Mouse (Mus musculus) heart, embryonic 16.5 days (tissue): Measurements from ENCODE around the gene Map3k21. TPM values are rescaled to one million over a fixed set of nuclear protein-coding genes. Genes with fewer than 3 reads are reported as not detected.

ENCODE experiments used
- ATAC-seq: fragments of 200-750 bp; cut with Nextera tagmentation; replicated peaks from 2 replicates; pipeline ENCODE4 v1.8.0; 2017; ENCODE audit warnings: moderate number of reproducible peaks; ENCODE audit not compliant: insufficient read depth, low FRiP score; ENCODE audit errors: extremely low read depth
- H3K27ac ChIP-seq: fragments of 300-500 bp; sonication (generic); 2 replicates; pipeline ENCODE4 v1.5.1; 2014; ENCODE audit warnings: mild to moderate bottlenecking, low read length, control low read depth, moderate library complexity
- H3K27me3 ChIP-seq: fragments of 300-500 bp; sonication (generic); 2 replicates; pipeline ENCODE4 v1.6.1; 2014; ENCODE audit warnings: low read length, mixed read lengths; ENCODE audit not compliant: control insufficient read depth, insufficient read depth
- H3K36me3 ChIP-seq: fragments of 300-500 bp; sonication (generic); 2 replicates; pipeline ENCODE4 v1.6.1; 2014; ENCODE audit not compliant: control insufficient read depth, insufficient read depth
- H3K4me1 ChIP-seq: fragments of 300-500 bp; sonication (generic); 2 replicates; pipeline ENCODE4 v1.6.1; 2014; ENCODE audit warnings: low read length, mixed read lengths; ENCODE audit not compliant: control insufficient read depth, insufficient read depth
- H3K4me2 ChIP-seq: fragments of 300-500 bp; sonication (generic); 2 replicates; pipeline ENCODE4 v1.6.1; 2014; ENCODE audit warnings: low read depth, mild to moderate bottlenecking, control low read depth, low read length
- H3K4me3 ChIP-seq: fragments of 300-500 bp; sonication (generic); 2 replicates; pipeline ENCODE4 v1.5.1; 2014; ENCODE audit warnings: mild to moderate bottlenecking, control low read depth, low read length
- H3K9ac ChIP-seq: fragments of 300-500 bp; sonication (generic); 2 replicates; pipeline ENCODE4 v1.6.1; 2014; ENCODE audit warnings: low read length, control low read depth
- H3K9me3 ChIP-seq: fragments of 300-500 bp; sonication (generic); replicated peaks from 2 replicates; pipeline ENCODE4 v1.6.1; 2016; ENCODE audit warnings: low read length; ENCODE audit not compliant: control insufficient read depth
- WGBS: fragments of 180-500 bp; shearing (Covaris S2); extraction: QIAGEN DNeasy Blood & Tissue Kit; methylation state at CpG from one replicate; pipeline ENCODE4 v1.1.7; 2014; 5-methylcytosine and 5-hydroxymethylcytosine counted together
- polyA plus RNA-seq: library from polyadenylated mRNA; unstranded; fragments of >200 nt; fragmentation: Nextera tagmentation; extraction: Ambion mirVana; gene quantifications from 2 replicates; pipeline ENCODE4 v1.2.1, GENCODE M21; 2015

Gene Map3k21
- polyA plus RNA-seq, 1 experiment from 2014 or later = 0.13 TPM

DNA sequence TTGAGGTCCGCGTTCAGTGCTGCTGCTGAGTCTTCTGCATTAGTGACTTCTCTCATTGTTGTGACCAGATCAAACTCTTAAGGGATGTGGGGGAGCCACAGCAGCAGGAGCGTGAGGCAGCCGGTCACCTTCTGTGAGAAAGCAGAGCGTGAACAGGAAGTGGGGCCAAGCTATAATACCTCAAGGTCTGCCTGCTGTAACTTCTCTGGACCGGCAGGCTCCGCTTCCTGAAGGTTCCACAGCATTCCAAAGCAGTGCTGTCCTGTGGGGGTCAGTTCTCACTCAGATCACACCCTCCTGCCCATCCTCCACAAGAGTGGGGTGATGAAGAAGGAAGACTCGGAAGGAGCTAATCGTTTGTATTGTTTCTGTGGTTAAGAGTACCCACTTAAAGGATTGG lies 10.5 kb downstream of the Map3k21 start:
- no peak for ATAC-seq
- H3K9me3 ChIP-seq = no peaks in the 10 kb centered on the region
- 62% methylated on average over 9 of the region's 9 CpGs for WGBS

DNA sequence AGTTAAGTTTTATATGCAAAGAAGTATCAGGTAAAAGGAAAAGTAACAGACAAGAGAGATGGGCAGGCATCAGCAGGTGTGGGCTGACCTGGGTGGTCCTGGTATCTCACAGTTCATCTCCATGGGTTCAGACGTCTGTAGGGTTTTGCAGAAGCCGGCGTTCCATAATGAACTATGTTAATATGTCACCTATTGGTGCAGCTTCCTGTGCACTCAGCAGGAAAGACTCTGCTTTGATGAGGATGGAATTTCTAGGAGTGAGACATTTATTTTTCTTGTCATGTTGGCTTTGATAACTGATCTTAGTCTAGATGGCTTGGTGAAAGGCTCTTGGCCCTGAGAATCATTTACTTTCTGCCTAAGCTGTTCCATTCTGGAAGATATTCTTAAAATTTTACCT lies 12.1 kb downstream of the Map3k21 start:
- no peak overlapping the region for H3K4me3 ChIP-seq
- H3K9me3 ChIP-seq = no peaks in the 10 kb centered on the region
- WGBS = 73% methylated on average over 3 of the region's 3 CpGs
- no peak overlapping the region for H3K4me2 ChIP-seq
- H3K36me3 ChIP-seq = no peaks in the 10 kb centered on the region
- no peak overlapping the region for H3K27ac ChIP-seq
- ATAC-seq = no peak
- no peak overlapping the region for H3K9ac ChIP-seq
- no peaks in the 10 kb centered on the region for H3K27me3 ChIP-seq
- H3K4me1 ChIP-seq = no peaks in the 10 kb centered on the region

More for the DNA sequence above, 10.5 kb downstream of the Map3k21 start:
- Histone ChIP-seq H3K9ac (no peak overlapping the region), H3K4me3 (no peak overlapping the region), H3K27me3 (no peaks in the 10 kb centered on the region), H3K27ac (no peak overlapping the region), H3K4me1 (no peaks in the 10 kb centered on the region), H3K4me2 (no peak overlapping the region), H3K36me3 (no peaks in the 10 kb centered on the region)

DNA sequence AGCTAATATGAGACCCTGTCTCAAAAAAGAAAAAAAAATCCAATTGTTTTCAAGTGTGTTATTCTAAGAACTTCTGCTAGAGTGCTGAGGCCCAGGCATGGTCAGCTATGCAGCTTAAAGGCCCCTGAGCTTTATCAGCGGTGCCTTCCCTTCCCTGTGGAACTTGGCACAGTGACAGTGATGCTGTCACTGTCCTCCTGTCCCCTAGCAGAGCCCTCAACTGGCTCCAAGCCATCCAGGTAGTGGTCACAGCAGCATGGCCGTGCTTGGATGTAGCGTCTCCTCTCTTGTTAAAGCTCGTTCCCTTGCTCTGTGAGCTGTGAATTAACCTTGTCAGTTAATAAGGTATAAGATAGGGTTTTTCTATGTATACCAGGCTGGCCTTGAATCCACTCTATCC lies 16.4 kb downstream of the Map3k21 start:
- no peaks in the 10 kb centered on the region for H3K27me3 ChIP-seq
- no peaks in the 10 kb centered on the region for H3K9me3 ChIP-seq
- no peak overlapping the region for H3K4me2 ChIP-seq
- no peak overlapping the region for H3K9ac ChIP-seq
- H3K4me1 ChIP-seq = no peaks in the 10 kb centered on the region
- no peaks in the 10 kb centered on the region for H3K36me3 ChIP-seq
- no peak for ATAC-seq
- H3K4me3 ChIP-seq = no peak overlapping the region
- no peak overlapping the region for H3K27ac ChIP-seq
- 64% methylated on average over 4 of the region's 4 CpGs for WGBS

DNA sequence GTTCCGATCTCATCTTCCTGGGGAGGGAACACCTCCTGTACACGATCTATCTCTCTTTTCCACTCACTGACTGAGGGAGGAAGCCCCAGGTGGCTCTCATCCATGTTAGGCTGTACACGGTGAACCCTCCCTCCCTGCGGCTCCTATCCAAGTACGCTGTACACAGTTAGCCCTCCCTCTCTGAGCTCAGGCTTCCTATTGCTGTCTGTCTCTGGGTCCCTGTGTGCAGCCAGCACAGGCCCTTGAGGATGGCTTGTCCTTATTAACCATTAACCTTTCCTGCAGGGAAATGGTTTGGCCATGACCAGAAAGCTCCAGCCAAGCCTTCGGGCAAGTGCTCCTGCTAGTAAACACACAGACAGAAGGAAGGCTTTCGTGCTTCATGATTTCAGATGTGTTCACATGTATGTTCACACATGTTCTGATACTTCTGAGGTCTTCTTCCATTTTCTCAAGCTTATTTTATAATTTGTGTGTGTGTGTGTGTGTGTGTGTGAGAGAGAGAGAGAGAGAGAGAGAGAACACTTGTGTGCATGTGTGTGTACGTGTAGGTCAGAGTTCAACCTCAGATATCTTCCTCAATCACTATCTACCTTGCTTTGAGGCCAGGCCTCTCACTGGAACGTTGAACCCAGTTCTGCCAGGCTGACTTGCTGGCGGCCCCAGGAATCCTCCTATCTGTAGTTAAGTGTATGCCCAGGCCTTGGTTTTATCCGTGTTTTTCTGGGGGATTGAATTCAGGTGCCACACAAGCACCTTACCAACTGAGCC lies 20.2 kb downstream of the Map3k21 start:
- Histone ChIP-seq H3K4me2 (no peak overlapping the region), H3K4me1 (no peaks in the 10 kb centered on the region), H3K36me3 (no peaks in the 10 kb centered on the region), H3K4me3 (no peak overlapping the region), H3K27me3 (no peaks in the 10 kb centered on the region), H3K9me3 (no peaks in the 10 kb centered on the region; the same call in 1 of the 2 replicates), H3K9ac (no peak overlapping the region), H3K27ac (no peak overlapping the region)
- ATAC-seq = no peak
- WGBS = 74% methylated on average over 11 of the region's 11 CpGs

DNA sequence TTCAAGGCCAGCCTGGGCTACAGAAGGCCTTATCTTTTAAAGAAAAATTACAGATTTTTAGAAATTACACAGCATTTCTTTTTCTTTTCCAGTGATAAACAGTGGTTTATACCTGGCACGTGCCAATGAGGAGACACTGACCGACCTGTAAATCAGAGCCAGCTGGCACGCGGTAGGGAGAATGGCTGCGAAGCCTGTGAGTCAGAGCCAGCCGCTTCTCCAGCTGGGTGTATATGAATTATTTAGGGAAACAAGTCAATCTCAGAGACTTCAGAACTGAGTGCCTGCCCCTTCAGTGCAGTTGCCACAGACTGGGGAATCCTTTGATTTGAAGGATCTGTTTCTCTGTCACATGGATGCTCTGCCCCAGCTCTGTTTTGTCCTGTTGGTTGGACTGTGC lies 21.6 kb downstream of the Map3k21 start:
- H3K27ac ChIP-seq = no peak overlapping the region
- WGBS = 91% methylated on average over 6 of the region's 6 CpGs
- no peaks in the 10 kb centered on the region for H3K27me3 ChIP-seq
- no peak for ATAC-seq
- H3K4me1 ChIP-seq = no peaks in the 10 kb centered on the region
- no peaks in the 10 kb centered on the region; the same call in 1 of the 2 replicates for H3K9me3 ChIP-seq
- no peak overlapping the region for H3K9ac ChIP-seq
- no peaks in the 10 kb centered on the region for H3K36me3 ChIP-seq
- no peak overlapping the region for H3K4me3 ChIP-seq
- H3K4me2 ChIP-seq = no peak overlapping the region

DNA sequence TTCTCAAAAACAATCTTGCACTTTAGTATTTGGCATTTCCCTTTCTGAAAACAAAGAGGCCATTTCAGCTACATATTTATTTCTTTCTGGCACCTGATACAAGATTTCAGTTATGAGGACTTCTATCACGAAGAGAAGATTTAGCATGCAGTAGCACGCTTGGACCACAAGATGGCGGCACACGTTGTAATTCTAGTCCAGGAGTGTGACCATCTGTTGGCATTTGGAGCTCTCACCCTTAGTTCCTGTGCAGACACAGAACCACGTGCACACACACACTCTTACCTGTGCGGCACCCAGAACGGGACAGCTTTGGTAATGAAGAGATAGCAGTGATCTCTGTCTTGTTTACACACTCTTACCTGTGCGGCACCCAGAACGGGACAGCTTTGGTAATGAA lies 25.4 kb downstream of the Map3k21 start:
- H3K36me3 ChIP-seq = no peaks in the 10 kb centered on the region

DNA sequence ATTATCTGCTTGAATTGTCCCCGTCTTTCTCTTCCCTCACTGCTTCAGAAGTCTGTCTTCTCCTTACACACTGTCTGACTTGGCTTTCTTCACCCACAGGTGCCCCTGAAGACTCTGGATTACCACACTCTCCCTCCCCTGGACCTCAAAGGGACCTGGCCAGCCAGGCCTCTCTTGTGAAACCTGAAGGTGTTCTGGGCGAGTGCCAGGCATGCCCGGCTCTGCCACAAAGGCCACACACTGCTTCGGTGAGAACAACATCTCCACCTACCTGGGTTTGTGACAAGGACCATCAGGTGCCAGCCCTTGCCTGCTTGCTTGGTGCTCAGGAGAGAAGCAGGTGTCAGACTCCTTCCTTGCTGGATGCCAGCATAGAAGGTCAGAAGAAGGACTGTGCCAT lies 34.3 kb downstream of the Map3k21 start:
- Histone ChIP-seq H3K4me3 (no peak overlapping the region), H3K27ac (no peak overlapping the region), H3K9ac (no peak overlapping the region), H3K36me3 (no peaks in the 10 kb centered on the region), H3K4me1 (no peaks in the 10 kb centered on the region), H3K9me3 (no peaks in the 10 kb centered on the region), H3K27me3 (peaks cover 2% of the 10 kb centered on the region; the same call in 1 of the 2 replicates), H3K4me2 (no peak overlapping the region)
- no peak for ATAC-seq
- WGBS = 84% methylated on average over 4 of the region's 4 CpGs

More for the DNA sequence above, 25.4 kb downstream of the Map3k21 start:
- Histone ChIP-seq H3K4me1 (no peaks in the 10 kb centered on the region), H3K4me3 (no peak overlapping the region), H3K4me2 (no peak overlapping the region), H3K27me3 (0 out of 2 replicates have a peak, but pooled peaks cover 2% of the 10 kb centered on the region), H3K27ac (no peak overlapping the region), H3K9me3 (no peaks in the 10 kb centered on the region; the same call in 1 of the 2 replicates), H3K9ac (no peak overlapping the region)
- 40% methylated on average over 9 of the region's 9 CpGs for WGBS
- no peak for ATAC-seq

DNA sequence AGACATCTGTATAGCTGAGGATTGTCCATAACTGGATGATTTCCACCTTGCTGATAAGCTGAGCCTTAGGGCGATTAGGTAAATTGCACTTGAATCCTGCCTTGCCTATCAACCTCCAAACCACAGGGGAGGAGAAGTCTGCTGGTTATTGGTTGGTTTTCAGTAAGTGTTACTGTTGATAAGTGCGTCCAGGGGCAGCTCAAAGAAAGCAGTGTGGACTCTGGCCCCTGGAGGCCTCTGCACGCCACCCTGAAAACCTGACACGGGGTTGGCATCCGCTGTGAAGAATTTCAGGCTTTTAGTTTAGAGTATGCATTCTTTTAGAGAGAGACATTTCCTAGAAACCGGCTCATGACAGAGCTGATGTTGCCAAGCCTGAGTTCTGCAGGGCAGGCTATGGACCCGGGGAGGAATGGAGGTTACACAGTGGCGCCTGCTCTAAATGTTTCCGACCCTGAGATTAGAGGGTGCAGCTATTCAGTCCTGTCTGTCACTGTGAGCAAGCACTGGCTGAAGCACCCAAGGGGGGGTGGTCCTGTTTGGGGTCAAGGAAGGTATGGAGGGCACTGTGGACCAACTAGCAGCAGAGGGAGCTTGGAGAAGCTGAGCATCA lies 38.6 kb downstream of the Map3k21 start:
- Histone ChIP-seq H3K27ac (no peak overlapping the region), H3K36me3 (no peaks in the 10 kb centered on the region), H3K9ac (no peak overlapping the region), H3K4me3 (no peak overlapping the region), H3K27me3 (0 out of 2 replicates have a peak, but pooled peaks cover 3% of the 10 kb centered on the region), H3K4me2 (no peak overlapping the region), H3K9me3 (no peaks in the 10 kb centered on the region), H3K4me1 (no peaks in the 10 kb centered on the region)
- ATAC-seq = no peak
- 72% methylated on average over 9 of the region's 9 CpGs for WGBS
